Mouse (Mus musculus) C2C12 (cell line): ENCODE data around the gene Camk2b.
"Not testable (repeated sequence)": the region's sequence is repeated elsewhere in the genome, so short reads cannot be mapped to it uniquely, and the experiment has no call there.

ENCODE experiments used
- CTCF ChIP-seq: IDR thresholded peaks from one replicate; pipeline ENCODE4 v1.5.1; 2011; ENCODE audit not compliant: control insufficient read depth, insufficient read depth, insufficient read length
- MYOD1 ChIP-seq: IDR thresholded peaks from one replicate; pipeline ENCODE4 v1.6.1; 2011; ENCODE audit warnings: low read depth; ENCODE audit not compliant: control insufficient read depth, insufficient read length
- MYOG ChIP-seq: IDR thresholded peaks from one replicate; pipeline ENCODE4 v1.6.1; 2011; ENCODE audit not compliant: control insufficient read depth, insufficient read length; ENCODE audit errors: extremely low read depth
- USF1 ChIP-seq: IDR thresholded peaks from one replicate; pipeline ENCODE4 v1.6.1; 2011; ENCODE audit warnings: low read depth, mild to moderate bottlenecking, control low read depth, moderate library complexity

DNA sequence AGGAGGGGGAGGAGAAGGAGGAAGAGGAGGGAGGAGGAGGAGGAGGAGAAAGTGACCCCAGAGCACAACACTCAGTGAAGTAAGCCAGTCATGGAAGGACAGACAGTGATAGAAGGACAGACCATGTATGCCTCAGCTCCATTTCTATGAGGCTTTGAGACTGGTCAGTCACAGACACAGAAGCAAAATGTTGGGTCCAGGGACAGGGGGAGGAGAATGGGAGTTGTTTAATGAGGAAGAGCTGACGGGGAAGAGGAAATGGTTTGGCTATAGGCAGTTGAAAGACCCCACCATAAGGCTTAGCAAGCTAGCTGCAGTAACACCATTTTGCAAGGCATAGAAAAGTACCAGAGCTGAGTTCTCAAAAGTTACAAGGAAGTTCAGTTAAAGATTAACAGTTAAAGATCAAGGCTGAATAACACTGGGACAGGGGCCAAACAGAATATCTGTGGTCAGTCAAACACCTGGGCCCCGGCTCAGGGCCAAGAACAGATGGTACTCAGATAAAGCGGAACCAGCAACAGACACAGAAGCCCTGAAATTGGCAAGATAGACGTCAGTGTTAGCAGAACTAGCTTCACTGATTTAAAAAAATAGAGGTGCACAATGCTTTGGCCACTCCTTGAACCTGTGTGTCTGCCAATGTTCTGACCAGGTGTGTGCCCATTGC lies 60.7 kb downstream of the Camk2b start:
- TF ChIP-seq MYOD1, CTCF, USF1, MYOG: not testable (repeated sequence)
